Mouse (Mus musculus) CH12.LX (cell line): ENCODE results near the gene Gm28041.

Experiments
- IRF4 ChIP-seq: IDR thresholded peaks from 2 replicates; pipeline ENCODE4 v1.6.1; 2014; ENCODE audit warnings: low read depth, mild to moderate bottlenecking, inconsistent platforms, low read length, improper control_type of control experiment
- MEF2A ChIP-seq: IDR thresholded peaks from 2 replicates; pipeline ENCODE4 v1.6.1; 2014; ENCODE audit warnings: low read depth, mild to moderate bottlenecking, inconsistent platforms, low read length, improper control_type of control experiment, borderline replicate concordance

- no peak for TF ChIP-seq MEF2A
- TF ChIP-seq IRF4 = no peak
These were observed 40.2 kb upstream of the Gm28041 start for GRCm38 (mm10) chr13:67415759-67416158.
